Mouse (Mus musculus) megakaryocyte-erythroid progenitor cell, adult 5-6 weeks (primary cell): Measurements from ENCODE around the gene Ddx23. TPM values are rescaled to one million over a fixed set of nuclear protein-coding genes. Genes with fewer than 3 reads are reported as not detected.

Source experiments
- ATAC-seq: replicated peaks from 2 replicates; pipeline ENCODE4 v1.8.0; 2016; ENCODE audit warnings: mild to moderate bottlenecking, inconsistent platforms; ENCODE audit not compliant: severe bottlenecking, poor library complexity, low FRiP score, low TSS enrichment
- total RNA-seq, 2 experiments: library from RNA; stranded (forward) in 1 of 2; stranded (reverse) in 1 of 2; fragments of 200-1000, 215-1000 nt in 1 of 2; fragments of >200 nt in 1 of 2; fragmentation: Nextera tagmentation in 1 of 2; gene quantifications; 2 replicates each; pipeline ENCODE4 v1.2.3; 2014 to 2017

The Ddx23 gene
- total RNA-seq, 2 experiments from 2014 or later = 96.4 to 181 TPM

DNA sequence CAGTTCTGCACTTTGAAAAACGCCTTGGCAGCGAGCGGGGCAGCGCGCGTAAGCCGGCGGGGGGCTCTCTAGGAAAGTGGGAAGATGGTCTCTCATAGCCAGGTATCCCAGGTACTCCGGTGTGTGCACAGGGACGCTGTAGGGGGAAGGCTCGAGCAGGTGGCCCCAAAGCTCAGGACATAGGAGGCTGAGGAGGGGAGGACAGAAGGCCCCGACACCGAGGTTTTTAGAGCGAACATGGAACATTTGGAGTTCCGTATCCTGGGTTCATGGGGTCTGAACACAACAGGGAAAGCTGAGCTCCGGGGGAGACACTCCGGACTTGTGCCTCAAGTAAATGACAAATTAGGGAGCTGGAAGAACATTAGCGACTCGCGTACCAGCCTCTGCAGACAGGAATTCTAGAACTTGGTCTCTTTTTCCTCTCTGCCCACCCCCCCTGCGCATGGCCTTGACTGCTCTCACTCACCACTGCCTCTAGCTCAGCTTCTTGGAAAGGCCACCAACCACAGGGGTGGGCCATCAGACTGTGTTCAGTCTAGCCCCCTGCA is 27.3 kb downstream of the Ddx23 start:
- ATAC-seq = no peak

DNA sequence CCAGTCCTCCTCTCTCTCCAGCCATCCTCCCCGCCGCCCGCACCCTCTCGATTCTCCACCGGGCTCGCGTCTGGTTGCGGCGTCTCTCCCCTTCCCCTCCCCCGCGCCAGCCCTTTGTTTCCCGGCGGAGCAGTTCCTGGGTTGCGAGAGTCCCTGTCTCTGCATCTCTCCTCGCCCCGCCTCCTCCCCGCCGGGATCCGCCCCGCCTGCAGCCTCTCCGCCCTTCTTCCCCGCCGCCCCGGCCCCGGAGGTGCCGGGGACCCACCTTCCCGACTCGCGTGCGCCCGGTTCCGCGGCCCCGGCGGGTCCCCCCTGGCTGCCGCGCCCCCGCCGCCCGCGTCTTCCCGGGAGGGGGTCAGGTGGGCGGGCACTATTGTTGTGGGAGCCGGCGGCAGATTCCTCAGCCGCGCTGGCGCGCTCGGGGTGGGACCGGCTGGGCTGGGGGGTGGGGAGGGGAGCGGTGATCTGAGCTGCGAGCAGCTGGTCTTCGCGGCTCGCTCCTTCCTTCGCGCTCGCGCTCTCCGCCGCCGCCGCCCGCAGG is 28.1 kb downstream of the Ddx23 start:
- 0 out of 2 replicates have a peak, but pooled peaks have one; percentile 23 for ATAC-seq

DNA sequence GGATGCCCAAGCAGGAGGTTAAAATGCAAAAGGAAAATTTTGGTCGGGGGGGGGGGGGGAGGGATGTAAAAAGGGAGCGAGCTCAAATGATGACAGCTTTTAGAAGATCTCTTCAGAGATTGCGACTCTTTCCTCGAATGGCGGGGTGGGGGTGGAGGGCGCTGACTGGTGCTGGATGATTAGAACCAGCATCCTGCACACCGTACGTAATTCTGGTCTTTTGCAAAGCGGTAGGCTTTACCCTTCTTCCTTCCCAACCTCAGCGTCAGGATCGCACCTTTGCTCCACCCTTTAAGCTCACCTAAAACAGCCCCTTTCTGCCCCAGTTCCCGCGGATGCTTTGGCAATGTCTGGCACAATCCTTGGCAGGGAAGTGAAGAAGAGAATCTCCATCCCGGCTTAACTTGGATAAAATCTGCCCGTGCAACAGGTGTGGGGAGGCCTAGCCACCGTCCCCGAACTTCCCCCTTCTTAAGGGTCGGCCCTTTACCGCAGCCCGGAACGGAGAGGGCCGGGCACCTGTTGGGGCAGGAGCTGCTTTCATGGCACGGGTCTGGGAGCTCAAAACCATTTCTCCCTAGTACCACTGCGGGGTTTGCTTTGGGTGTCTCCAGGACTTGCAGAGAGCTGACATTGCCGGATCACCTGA is 28.7 kb downstream of the Ddx23 start:
- ATAC-seq = no peak

DNA sequence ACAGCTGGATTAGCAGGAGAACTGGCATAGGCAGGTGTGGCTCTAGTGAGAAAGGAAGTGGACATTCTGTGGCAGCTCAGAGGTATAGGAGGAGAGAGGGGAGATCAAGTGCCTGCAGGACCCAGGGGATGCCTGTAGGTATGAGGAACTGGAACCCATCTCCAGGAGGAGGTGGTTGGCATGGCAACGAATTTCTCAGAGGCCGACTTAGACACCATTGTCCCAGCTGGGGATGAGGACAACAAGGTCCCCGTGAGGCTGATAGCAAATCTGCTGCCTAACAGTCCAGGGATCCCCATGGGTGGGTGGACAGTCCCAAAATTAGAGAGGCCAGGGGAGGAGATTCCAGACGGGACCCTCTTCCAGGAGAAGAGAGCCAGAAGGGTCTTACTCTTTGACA is 29.8 kb downstream of the Ddx23 start:
- no peak for ATAC-seq

DNA sequence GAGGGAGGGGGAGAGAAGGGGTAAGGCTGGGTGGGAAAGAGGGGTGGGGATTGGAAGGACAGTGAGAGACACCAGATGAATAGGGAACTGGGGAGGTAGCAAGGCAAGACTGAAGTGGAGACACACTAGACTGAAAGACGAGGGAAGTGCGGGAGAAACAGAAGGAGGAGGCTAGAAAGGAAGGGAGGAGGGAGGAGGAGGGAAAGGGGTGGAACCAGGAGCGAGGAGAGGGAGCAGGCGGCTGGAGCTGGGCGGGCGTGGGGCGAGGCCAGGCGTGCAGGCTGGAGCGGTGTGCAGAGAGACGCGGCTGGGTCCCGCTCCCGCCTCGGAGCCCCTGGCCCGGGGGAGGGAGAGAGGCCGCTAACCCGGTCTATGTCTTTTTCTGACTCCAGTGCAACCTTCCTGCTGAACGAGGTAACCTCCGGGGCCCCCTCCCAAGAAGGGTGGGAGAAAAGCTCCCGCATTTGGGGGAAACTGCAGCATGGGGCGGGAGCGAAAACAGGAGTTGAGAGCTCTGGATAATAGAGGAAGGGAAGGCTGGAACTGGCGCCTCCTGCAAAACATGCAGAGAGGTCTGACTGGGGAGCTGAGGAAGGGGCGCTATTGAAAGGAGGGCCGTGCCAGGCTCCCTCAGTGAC is 30.5 kb downstream of the Ddx23 start:
- no peak; the same call in 1 of the 2 replicates for ATAC-seq

DNA sequence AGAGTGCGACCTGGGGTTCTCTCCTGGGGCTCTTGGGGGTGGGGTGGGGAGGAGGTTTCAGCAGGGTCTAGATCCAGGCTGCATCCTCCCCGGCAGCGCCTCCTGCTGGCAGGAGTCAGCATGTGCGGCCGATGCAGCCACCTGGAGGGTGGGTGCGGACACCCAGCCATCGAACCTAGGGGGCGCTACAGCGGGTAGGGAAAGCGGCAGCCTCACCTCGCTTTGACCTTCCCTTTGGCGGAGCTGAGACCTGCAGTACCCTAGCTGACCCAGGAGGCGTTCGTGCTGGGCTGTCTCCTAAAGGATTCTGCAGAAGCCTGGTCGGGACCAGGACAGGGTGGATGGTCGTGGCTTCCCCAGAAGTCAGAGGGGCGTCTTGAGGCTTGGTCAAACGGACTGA is 31.2 kb downstream of the Ddx23 start:
- ATAC-seq = peak; percentile 56

DNA sequence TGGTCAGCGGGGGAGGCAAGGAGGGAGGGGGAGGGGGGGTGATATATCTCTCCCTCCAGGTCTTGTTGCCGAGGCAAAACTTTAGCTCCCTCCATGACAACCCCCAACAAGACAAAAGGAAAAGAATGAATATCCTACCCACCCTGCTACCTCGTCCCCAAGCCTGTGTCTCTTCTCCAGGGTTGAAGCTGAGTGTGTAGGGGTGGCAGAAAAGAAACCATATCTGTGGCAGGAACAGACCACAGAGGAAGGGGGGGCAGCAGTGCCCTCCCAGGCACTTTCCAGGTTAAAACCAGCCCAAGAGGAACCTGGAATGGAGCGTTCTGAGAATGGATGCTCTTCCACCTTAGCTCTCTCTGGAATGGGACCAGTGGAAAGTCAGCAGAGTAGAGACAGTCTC is 32.2 kb downstream of the Ddx23 start, which contains the start of gene Cacnb3:
Gene Cacnb3 (plus strand): TSS at position 301 of the 400 bp plus-strand sequence.
- no peak for ATAC-seq

DNA sequence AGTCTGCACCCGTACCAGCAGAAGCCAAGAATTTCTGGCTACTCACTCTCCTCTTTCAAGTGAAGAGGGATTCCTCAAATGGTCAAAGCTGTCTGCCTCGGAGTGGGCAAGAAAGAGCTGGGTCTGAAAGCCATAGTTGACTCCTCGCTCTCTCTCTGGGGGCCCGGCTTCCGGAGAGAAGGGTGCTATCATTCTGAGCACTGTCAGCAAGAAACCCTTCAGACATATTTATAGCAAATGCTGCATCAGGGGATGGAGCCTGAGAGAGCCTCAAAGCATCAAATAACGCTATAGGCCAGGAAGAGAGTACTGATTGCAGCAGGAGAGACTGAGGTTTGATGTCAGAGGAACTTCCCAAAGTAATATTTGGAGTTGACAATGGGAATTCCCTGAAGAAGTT is 33.2 kb downstream of the Ddx23 start:
- no peak for ATAC-seq

DNA sequence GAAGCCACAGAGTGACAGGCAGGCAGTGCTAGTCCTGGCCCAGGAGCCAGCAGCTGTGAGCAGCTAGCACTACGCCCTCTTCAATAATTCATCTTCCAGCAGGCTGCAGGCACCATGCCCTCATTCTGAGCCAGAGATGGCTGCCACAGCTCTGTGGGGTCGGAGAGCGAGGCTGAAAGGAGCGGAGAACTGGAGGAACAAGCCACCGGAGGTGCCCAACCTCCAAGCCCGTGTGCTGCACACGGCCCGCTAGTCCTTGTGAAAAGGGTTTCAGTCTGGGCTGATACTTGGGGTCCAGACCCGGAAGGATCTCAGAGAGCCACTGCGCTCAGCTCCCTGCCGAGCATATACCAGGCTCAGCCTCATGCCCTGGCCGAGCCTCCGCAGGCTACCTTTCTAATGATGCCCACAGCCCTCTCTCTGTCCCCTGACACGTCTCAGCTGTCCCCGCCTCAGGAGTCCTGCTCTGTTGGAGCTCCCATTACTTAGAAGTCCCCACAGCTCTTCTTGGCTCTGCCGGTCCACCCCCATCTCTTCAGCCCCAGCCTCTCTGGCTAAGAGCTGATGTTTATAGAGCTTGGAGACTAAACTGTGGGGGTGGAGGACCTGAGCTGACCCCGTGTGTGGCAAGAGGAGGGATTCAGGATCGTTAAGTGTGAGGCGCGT is 34.0 kb downstream of the Ddx23 start:
- ATAC-seq = no peak

DNA sequence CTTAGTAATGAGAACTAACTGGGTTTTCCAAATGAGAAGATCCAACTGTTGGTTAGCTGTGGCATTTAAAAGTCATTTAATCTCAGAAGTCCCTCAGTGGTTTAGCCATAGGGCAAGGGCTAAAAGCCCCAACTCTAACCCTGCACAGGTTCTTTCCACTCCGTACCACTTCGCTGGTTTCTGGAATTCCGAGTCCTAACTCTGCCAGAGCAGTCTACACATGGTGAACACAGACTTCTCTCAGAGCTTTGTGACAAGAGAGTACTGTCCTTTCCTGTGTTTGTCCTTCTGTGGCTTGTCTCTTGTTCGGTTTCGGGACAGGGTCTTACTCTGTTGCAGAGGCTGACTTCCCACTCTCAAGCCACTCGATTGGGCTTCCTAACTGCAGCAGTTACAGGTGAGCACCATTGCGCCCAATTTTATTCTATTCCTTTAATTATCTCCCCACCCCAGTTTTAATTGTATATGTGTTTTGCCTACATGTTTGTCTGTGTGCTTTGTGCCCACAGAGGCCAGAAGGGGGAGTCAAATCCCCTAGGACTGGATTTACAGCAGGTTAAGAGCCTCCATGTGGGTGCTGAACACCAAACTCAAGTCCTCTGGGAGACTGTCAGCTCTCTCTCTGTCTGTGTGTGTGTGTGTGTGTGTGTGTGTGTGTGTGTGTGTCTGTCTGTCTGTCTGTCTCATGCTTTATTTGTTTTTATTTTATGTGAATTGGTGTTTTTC is 36.0 kb downstream of the Ddx23 start:
- no peak for ATAC-seq

DNA sequence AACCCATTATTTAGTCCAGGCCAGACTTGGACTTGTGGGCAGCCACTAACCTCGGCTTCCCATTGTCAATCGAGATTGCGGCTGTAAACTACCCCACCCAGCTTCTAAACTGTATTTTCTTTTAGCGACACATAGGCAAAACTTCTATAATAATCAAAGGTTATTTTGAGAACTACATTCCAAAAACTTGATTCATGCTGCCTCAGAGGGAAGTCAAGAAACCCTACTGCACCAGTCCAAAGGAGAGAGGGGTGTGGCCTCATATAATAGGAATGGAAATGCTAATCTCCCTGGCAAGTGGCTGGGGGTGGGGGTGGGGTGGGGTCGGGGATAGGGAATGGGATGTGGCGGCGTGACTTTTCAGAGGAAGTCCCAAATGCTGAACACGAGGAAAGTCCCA is 36.6 kb downstream of the Ddx23 start:
- ATAC-seq = no peak

DNA sequence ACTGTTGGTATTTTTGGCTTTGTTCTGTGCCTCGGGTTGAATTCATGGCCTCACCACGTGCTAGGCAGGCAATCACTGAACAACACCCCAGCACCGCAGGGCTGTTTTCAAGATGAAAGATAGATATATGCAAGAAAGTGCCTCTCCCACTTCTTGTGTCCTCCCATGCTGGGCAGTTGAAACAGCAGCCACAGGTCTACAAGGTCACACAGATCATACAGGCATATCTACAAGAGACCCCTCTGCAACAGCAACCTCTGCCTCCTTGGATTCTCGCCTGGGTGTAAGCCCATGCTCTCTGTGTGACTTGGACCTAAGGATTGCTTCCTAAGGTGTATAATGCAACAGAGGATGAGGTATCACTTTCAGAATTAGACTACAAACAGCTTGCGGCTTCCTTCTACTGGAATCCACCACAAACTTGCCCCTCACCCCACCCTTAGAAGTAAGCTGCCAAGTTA is 39.3 kb downstream of the Ddx23 start:
- 0 out of 2 replicates have a peak, but pooled peaks have one; percentile 38 for ATAC-seq

DNA sequence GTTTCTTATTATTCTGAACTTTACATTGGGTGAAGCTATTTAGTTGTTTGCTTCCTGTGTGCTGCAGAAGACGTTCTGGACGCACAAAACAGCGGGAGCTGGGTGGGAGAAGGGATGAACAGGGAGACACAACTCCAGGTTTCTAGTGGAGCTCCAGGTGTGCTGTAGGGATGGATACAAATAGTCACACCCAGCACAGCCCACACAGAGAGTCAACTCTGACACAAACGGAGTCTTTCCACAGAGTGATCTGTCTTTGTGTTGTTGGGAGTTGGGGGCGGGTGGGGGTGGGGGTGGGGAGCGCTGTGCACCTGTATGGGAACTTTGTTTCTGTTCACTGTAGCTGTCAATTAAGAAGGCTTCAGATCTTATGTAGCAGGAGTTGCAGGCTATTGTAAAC is 40.0 kb downstream of the Ddx23 start:
- ATAC-seq = no peak

DNA sequence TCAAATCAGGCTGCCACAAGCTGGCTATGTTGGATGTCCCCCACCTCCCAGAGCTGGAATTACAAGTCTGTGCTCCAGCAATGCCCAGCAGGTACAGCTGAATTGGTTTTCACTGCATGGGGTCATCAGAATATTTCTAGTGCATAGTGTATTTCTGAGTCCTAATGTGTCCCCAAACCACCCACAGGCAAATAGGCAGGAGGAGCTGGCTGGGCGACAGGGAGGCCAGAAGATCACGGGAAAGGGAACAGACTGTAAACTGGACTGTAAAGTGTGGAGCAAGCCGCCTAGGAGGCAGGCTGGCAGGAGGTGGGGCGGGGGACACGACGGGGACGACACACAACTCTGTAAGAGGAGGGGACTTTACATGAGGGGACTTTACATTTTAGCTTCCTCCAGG is 40.5 kb downstream of the Ddx23 start:
- ATAC-seq = no peak

DNA sequence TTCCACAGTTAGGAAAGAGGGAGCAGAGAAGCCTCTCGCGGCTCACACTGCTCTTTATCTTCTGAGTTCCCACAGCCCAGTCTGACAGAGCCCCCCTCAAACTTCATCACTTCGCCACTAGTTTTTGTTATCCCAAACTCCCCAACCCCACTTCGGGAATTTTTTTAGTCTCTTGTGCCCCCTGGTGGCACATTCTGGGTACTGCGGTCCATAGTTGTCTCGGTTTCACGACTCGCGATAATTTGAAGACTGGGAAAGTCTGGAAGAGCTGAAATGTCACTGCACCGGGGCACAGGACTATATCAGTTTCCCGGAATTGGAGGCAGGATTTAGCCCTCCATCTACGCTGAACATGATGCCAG is 45.5 kb downstream of the Ddx23 start:
- peak; percentile 44 for ATAC-seq

DNA sequence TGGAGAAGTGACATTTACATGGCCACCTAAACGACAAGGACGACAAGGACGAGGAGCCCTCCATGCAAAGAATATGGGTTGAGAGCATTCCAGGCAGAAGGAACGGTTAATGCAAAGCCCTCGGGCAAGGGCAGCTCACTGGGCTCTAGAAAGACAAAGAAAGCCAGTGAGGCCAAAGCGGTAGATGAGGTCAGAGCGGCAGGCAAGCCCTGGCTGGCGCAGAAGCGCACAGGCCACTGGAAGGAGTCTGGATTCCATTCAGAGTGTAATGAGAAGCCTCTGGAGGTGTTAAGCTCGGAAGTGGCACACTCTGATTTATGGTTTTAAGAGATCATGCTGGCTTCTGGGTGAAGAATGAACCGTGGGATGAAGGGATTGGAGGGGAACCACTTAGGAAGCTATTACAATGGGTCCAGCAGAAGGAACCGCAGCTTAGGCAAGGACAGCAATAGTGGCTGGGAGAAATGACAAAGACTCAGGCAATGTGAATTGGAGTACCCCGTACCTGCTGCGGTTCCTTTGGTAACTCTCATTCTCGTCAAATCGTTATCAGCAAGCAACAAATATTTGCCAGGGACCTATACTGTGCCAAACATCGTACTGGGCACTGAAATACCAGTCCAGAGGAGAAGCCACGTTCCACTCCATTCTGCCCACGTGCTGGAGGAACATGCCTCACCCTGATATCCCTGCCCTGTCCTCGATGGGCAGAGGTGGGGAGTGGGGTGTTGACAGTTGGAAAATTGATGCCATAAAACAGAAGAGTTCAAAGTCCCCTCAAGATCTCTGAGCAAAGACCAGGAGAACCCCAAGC is 46.1 kb downstream of the Ddx23 start:
- ATAC-seq = peak; percentile 32

DNA sequence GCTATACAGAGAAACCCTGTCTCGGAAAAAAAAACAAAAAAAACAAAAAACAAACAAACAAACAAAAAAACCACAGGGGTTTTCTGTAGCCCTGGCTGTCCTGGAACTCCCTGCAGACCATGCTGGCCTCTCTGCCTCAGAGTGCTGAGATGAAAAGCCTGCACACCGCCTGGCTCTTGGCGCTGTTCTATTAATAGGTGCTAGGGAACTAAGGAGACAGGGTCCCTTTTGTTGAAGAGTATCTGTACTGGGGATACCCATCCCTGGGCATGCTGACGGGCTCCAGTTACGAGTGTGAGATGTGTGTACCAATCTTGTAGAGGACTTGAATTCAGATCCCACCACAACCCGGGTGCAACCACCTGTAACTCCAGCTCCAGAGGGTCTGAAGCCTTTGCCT is 46.9 kb downstream of the Ddx23 start:
- ATAC-seq = no peak

DNA sequence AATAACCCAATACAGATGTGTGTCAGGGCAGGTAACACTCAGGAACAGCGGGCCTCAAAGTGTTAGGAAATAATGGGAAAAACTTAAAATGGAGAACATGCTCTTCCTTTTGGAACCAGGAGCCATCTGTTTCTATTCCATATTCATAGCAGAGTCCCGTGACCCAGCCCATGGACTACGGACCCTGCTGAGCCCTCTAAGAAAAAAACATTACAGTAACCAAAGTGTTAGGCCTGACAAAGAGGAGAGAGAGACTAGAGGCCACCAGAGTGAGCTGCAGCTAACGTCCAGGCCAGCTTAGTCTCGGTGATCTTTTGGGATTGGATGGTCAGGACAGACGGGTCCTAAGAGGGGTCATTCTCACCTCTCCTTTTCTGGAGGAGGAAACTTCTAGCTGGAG is 47.7 kb downstream of the Ddx23 start:
- ATAC-seq = no peak

DNA sequence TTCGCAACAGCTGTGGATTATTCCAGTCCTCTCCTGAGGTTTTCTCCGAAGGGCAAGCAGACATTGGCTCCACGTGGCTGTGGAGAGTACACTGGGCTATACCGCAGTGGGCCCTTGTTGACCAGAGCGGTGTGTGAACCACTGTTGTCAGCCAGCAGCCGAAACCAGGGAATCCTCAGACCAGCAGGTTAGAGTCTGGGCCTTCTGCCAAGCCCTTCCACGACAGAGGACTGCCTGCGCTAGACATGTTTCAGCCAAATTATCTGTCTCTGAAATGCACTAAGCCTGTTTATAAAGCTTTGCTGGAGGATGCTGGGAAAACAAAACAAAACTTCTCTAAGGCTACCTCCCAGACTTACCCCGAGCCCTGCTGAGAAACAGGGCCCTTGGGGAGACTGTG is 48.1 kb downstream of the Ddx23 start:
- peak; percentile 68 for ATAC-seq
